Mouse (Mus musculus): ENCODE results near the gene Htatsf1. TPM values are rescaled to one million over a fixed set of nuclear protein-coding genes. Genes with fewer than 3 reads are reported as not detected.

The Htatsf1 gene
- 87.6 and 88.5 TPM in 2 replicates for polyA plus RNA-seq (2014; fragmentation: Nextera tagmentation; extraction: Ambion mirVana)

- Histone ChIP-seq H3K9ac (ENCODE audit: low read length) (peak within 1 kb of the TSS; percentile 71), H3K36me3 (ENCODE audit: control insufficient read depth, insufficient read depth, low read length) (no peaks in the 10 kb centered on the region), H3K27me3 (ENCODE audit: control insufficient read depth, insufficient read depth, low read length) (no peaks in the 10 kb centered on the region), H3K27ac (ENCODE audit: low read depth, low read length) (peak within 1 kb of the TSS; percentile 83), H3K4me1 (ENCODE audit: control insufficient read depth, insufficient read depth, low read length) (no peaks in the 10 kb centered on the region), H3K4me2 (ENCODE audit: low read depth) (peak within 1 kb of the TSS; percentile 51), H3K4me3 (ENCODE audit: low read depth, low read length) (peak within 1 kb of the TSS; percentile 49), H3K9me3 (ENCODE audit: control insufficient read depth, low read length) (no peaks in the 10 kb centered on the region)
- DNase-seq (ENCODE audit: low spot score) (peak; percentile 86), ATAC-seq (ENCODE audit: insufficient read depth, low FRiP score, low TSS enrichment) (peak; percentile 95)
- 18% methylated on average over 62 of the region's 85 CpGs for WGBS
Observed at GRCm38 (mm10) chrX:57053174-57053992, at the start of gene Htatsf1. Gene Htatsf1, plus strand, starts transcription at chrX:57053583.

- DNase-seq (ENCODE audit: low spot score) = no peak
- Histone ChIP-seq H3K4me1 (ENCODE audit: control insufficient read depth, insufficient read depth, low read length) (no peaks in the 10 kb centered on the region), H3K36me3 (ENCODE audit: control insufficient read depth, insufficient read depth, low read length) (no peaks in the 10 kb centered on the region), H3K27me3 (ENCODE audit: control insufficient read depth, insufficient read depth, low read length) (no peaks in the 10 kb centered on the region), H3K4me3 (ENCODE audit: low read depth, low read length) (no peak overlapping the region), H3K9me3 (ENCODE audit: control insufficient read depth, low read length) (no peaks in the 10 kb centered on the region), H3K4me2 (ENCODE audit: low read depth) (no peak overlapping the region), H3K9ac (ENCODE audit: low read length) (no peak overlapping the region), H3K27ac (ENCODE audit: low read depth, low read length) (no peak overlapping the region)
- 78% methylated on average over 2 of the region's 2 CpGs for WGBS
- ATAC-seq (ENCODE audit: insufficient read depth, low FRiP score, low TSS enrichment) = no peak
Observed at GRCm38 (mm10) chrX:57012891-57013290, 40.5 kb upstream of the Htatsf1 start.

DNA sequence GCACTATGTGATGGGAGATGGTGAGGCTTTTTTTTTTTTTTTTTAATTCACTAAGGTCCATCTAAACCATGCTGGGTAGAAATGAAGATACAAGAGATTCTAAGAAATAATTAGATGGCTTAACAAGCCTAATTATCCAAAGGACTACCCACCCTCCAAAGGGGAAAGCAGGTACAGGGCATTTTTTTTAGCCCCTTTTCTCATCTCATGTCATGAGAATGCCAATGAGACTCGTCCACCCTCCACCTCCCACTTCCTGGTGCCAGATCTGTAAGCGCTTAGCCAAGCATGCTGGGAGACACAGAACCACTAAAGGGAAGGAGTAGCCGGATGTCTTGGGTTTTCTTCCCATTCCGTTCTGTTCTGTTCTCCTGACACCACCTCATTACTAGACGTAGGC is 10.6 kb upstream of the Htatsf1 start, which contains the start of gene Brs3:
Brs3 (plus strand) TSS at position 301 of the 400 bp plus-strand sequence.
- no peak within 1 kb of the TSS for H3K4me3 ChIP-seq (ENCODE audit: low read depth, low read length)
- ATAC-seq (ENCODE audit: insufficient read depth, low FRiP score, low TSS enrichment) = no peak
- H3K9me3 ChIP-seq (ENCODE audit: control insufficient read depth, low read length) = no peaks in the 10 kb centered on the region
- H3K9ac ChIP-seq (ENCODE audit: low read length) = no peak within 1 kb of the TSS
- no peaks in the 10 kb centered on the region for H3K36me3 ChIP-seq (ENCODE audit: control insufficient read depth, insufficient read depth, low read length)
- H3K4me2 ChIP-seq (ENCODE audit: low read depth) = no peak within 1 kb of the TSS
- no peaks in the 10 kb centered on the region for H3K4me1 ChIP-seq (ENCODE audit: control insufficient read depth, insufficient read depth, low read length)
- H3K27me3 ChIP-seq (ENCODE audit: control insufficient read depth, insufficient read depth, low read length) = no peaks in the 10 kb centered on the region
- H3K27ac ChIP-seq (ENCODE audit: low read depth, low read length) = no peak within 1 kb of the TSS
- no peak for DNase-seq (ENCODE audit: low spot score)
- WGBS = 88% methylated on average over 5 of the region's 5 CpGs

DNA sequence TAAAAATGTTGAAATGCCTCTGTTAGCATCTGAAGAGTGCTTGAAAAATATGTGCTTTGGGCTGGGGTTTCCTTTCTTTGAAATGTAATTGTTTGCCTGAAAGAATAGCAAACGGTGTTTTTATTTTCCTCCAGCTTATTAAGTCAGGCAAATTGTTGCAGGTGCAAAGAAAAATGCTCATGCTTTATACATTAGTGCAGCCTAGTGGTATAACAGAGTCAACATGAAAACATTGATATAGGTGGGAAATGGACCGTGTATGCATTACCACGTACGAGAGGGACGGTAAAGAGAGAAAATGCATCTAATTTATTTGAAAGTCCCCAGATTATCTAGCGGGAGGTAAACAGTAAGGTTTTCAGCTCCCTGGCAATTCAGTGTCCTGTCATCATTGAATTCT is 9.5 kb upstream of the Htatsf1 start:
- no peaks in the 10 kb centered on the region for H3K36me3 ChIP-seq (ENCODE audit: control insufficient read depth, insufficient read depth, low read length)
- 87% methylated on average over 6 of the region's 6 CpGs for WGBS
- H3K4me3 ChIP-seq (ENCODE audit: low read depth, low read length) = no peak overlapping the region
- no peaks in the 10 kb centered on the region for H3K4me1 ChIP-seq (ENCODE audit: control insufficient read depth, insufficient read depth, low read length)
- H3K27ac ChIP-seq (ENCODE audit: low read depth, low read length) = no peak overlapping the region
- H3K4me2 ChIP-seq (ENCODE audit: low read depth) = no peak overlapping the region
- H3K9me3 ChIP-seq (ENCODE audit: control insufficient read depth, low read length) = no peaks in the 10 kb centered on the region
- no peak for DNase-seq (ENCODE audit: low spot score)
- ATAC-seq (ENCODE audit: insufficient read depth, low FRiP score, low TSS enrichment) = no peak
- no peak overlapping the region for H3K9ac ChIP-seq (ENCODE audit: low read length)
- no peaks in the 10 kb centered on the region for H3K27me3 ChIP-seq (ENCODE audit: control insufficient read depth, insufficient read depth, low read length)

- H3K4me3 ChIP-seq (ENCODE audit: low read depth, low read length) = peak overlapping the region; percentile 49
- H3K9ac ChIP-seq (ENCODE audit: low read length) = peak overlapping the region; percentile 71
- no peaks in the 10 kb centered on the region for H3K9me3 ChIP-seq (ENCODE audit: control insufficient read depth, low read length)
- no peak for DNase-seq (ENCODE audit: low spot score)
- no peaks in the 10 kb centered on the region for H3K36me3 ChIP-seq (ENCODE audit: control insufficient read depth, insufficient read depth, low read length)
- peak overlapping the region; percentile 39 for H3K4me2 ChIP-seq (ENCODE audit: low read depth)
- no peaks in the 10 kb centered on the region for H3K27me3 ChIP-seq (ENCODE audit: control insufficient read depth, insufficient read depth, low read length)
- WGBS = 20% methylated on average over 4 of the region's 4 CpGs
- no peak; the same call in 1 of the 2 replicates for ATAC-seq (ENCODE audit: insufficient read depth, low FRiP score, low TSS enrichment)
- peak overlapping the region; percentile 83; the same call in 1 of the 2 replicates for H3K27ac ChIP-seq (ENCODE audit: low read depth, low read length)
- no peaks in the 10 kb centered on the region for H3K4me1 ChIP-seq (ENCODE audit: control insufficient read depth, insufficient read depth, low read length)
Observed at GRCm38 (mm10) chrX:57052848-57053173, 572 bp upstream of the Htatsf1 start.

- 31% methylated on average over 11 of the region's 11 CpGs for WGBS
- no peaks in the 10 kb centered on the region for H3K9me3 ChIP-seq (ENCODE audit: control insufficient read depth, low read length)
- peak overlapping the region; percentile 71; the same call in 1 of the 2 replicates for H3K9ac ChIP-seq (ENCODE audit: low read length)
- no peak for ATAC-seq (ENCODE audit: insufficient read depth, low FRiP score, low TSS enrichment)
- no peaks in the 10 kb centered on the region for H3K36me3 ChIP-seq (ENCODE audit: control insufficient read depth, insufficient read depth, low read length)
- DNase-seq (ENCODE audit: low spot score) = no peak
- H3K4me2 ChIP-seq (ENCODE audit: low read depth) = peak overlapping the region; percentile 51
- peak overlapping the region; percentile 83; the same call in 1 of the 2 replicates for H3K27ac ChIP-seq (ENCODE audit: low read depth, low read length)
- peak overlapping the region; percentile 49 for H3K4me3 ChIP-seq (ENCODE audit: low read depth, low read length)
- no peaks in the 10 kb centered on the region for H3K4me1 ChIP-seq (ENCODE audit: control insufficient read depth, insufficient read depth, low read length)
- no peaks in the 10 kb centered on the region for H3K27me3 ChIP-seq (ENCODE audit: control insufficient read depth, insufficient read depth, low read length)
Observed at GRCm38 (mm10) chrX:57053993-57054385, 606 bp downstream of the Htatsf1 start.

DNA sequence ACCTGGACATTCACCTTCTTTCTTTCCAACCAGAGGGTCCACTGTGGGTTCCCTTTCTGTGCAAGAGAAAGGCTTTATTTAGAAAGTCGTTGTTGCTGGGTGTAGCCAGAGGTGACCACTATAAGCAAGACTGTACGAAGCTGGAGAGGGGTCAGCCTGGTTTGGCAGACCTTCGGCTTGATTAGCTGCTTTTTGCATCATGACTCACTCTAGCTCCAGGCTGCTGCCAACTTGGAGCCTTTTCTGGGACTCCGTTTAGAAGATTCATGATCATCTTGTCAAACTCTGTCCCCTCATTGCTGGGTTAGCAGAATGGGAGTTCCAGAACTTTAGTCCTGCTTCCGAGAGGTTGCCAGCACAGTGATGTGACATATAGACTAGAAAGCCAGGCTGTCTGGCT is 28.1 kb downstream of the Htatsf1 start:
- no peak for ATAC-seq (ENCODE audit: insufficient read depth, low FRiP score, low TSS enrichment)
- WGBS = 88% methylated on average over 5 of the region's 5 CpGs

GRCm38 (mm10) chrX:57087806-57088205 is 34.4 kb downstream of the Htatsf1 start, which contains the start of gene Vgll1:
Gene Vgll1, plus strand, starts transcription at chrX:57088106.
- DNase-seq (ENCODE audit: low spot score) (no peak), ATAC-seq (ENCODE audit: insufficient read depth, low FRiP score, low TSS enrichment) (no peak)
- no peaks in the 10 kb centered on the region for H3K36me3 ChIP-seq (ENCODE audit: control insufficient read depth, insufficient read depth, low read length)
- H3K4me2 ChIP-seq (ENCODE audit: low read depth) = no peak within 1 kb of the TSS
- H3K4me1 ChIP-seq (ENCODE audit: control insufficient read depth, insufficient read depth, low read length) = no peaks in the 10 kb centered on the region
- no peaks in the 10 kb centered on the region for H3K9me3 ChIP-seq (ENCODE audit: control insufficient read depth, low read length)
- no peaks in the 10 kb centered on the region for H3K27me3 ChIP-seq (ENCODE audit: control insufficient read depth, insufficient read depth, low read length)
- no peak within 1 kb of the TSS for H3K4me3 ChIP-seq (ENCODE audit: low read depth, low read length)
- 88% methylated on average over 4 of the region's 4 CpGs for WGBS
- H3K9ac ChIP-seq (ENCODE audit: low read length) = no peak within 1 kb of the TSS
- H3K27ac ChIP-seq (ENCODE audit: low read depth, low read length) = no peak within 1 kb of the TSS

More for the DNA sequence above, 28.1 kb downstream of the Htatsf1 start:
- Histone ChIP-seq H3K27ac (ENCODE audit: low read depth, low read length) (no peak overlapping the region), H3K9me3 (ENCODE audit: control insufficient read depth, low read length) (no peaks in the 10 kb centered on the region), H3K4me3 (ENCODE audit: low read depth, low read length) (no peak overlapping the region), H3K9ac (ENCODE audit: low read length) (no peak overlapping the region), H3K36me3 (ENCODE audit: control insufficient read depth, insufficient read depth, low read length) (no peaks in the 10 kb centered on the region), H3K4me1 (ENCODE audit: control insufficient read depth, insufficient read depth, low read length) (no peaks in the 10 kb centered on the region), H3K4me2 (ENCODE audit: low read depth) (no peak overlapping the region), H3K27me3 (ENCODE audit: control insufficient read depth, insufficient read depth, low read length) (no peaks in the 10 kb centered on the region)
- no peak for DNase-seq (ENCODE audit: low spot score)

DNA sequence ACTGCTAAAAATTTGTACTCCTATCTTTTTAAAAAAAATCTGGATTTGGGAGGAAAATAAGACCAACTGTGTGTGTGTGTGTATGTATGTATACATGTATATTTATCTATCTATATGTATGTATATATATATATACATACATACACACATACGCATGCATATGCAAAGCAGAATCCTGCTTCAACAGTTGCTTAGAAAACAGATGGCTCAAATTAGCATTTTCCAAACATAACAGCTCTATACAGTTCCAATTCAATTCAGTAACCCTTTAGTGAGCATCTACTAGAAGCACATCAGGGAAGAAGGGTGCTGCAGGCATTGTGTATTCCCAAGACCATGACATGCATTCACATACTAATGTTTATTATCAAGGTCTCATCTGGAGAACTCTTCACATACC is 50.0 kb downstream of the Htatsf1 start:
- DNase-seq (ENCODE audit: low spot score) (no peak), ATAC-seq (ENCODE audit: insufficient read depth, low FRiP score, low TSS enrichment) (no peak)
- Histone ChIP-seq H3K4me2 (ENCODE audit: low read depth) (no peak overlapping the region), H3K9me3 (ENCODE audit: control insufficient read depth, low read length) (no peaks in the 10 kb centered on the region), H3K36me3 (ENCODE audit: control insufficient read depth, insufficient read depth, low read length) (no peaks in the 10 kb centered on the region), H3K27me3 (ENCODE audit: control insufficient read depth, insufficient read depth, low read length) (no peaks in the 10 kb centered on the region), H3K27ac (ENCODE audit: low read depth, low read length) (no peak overlapping the region), H3K4me3 (ENCODE audit: low read depth, low read length) (no peak overlapping the region), H3K4me1 (ENCODE audit: control insufficient read depth, insufficient read depth, low read length) (no peaks in the 10 kb centered on the region), H3K9ac (ENCODE audit: low read length) (no peak overlapping the region)
- 95% methylated on average over 1 of the region's 1 CpGs for WGBS

Measured in neural tube, embryonic 11.5 days (tissue).